Mouse (Mus musculus): ENCODE measurements around the gene Scfd2. TPM values are rescaled to one million over a fixed set of nuclear protein-coding genes. Genes with fewer than 3 reads are reported as not detected.

Gene Scfd2
- polyA plus RNA-seq, 1 experiment, result 14.9 TPM

DNA sequence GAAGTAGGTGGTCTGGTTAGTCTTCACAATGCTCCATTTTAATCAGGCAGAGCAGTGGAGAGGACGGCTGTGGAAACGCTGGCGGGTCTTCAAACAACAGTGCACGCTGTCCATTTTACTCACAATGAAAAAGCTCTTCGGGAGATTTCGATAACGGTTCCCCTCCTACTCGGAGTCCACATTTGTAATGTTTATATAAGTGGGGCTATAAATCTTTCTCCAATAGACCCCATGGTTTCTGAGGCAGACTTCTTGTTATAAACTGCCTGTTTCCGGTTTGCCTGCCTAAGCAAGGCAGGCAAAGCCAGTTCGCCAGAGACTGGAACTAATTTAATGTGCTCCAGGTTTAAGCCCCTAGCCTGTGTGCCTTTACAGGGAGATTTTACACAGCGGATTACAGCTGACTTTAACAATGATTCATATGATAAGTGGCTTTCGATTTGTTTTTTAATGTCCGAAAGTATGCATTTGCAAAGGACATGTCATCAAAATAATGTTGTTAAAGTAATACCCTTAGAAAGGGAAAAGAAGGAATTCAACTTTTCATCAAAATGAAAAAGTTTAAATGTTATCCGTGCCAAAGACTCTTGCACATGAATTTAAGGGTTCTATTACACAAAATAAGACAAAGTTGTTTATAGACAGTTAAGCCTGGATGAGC lies 98.5 kb downstream of the Scfd2 start:
- no peak overlapping the region for H3K4me3 ChIP-seq (ENCODE audit: control insufficient read depth, low read depth, low read length)
- no peaks in the 10 kb centered on the region for H3K27me3 ChIP-seq (ENCODE audit: control insufficient read depth, insufficient read depth, low read length)
- H3K36me3 ChIP-seq (ENCODE audit: control insufficient read depth, insufficient read depth, low read length), result no peaks in the 10 kb centered on the region
- H3K4me1 ChIP-seq (ENCODE audit: control insufficient read depth, insufficient read depth, low read length), result no peaks in the 10 kb centered on the region
- no peak overlapping the region for H3K27ac ChIP-seq (ENCODE audit: control insufficient read depth, insufficient read depth, low read depth, low read length)
- no peak for TF ChIP-seq POLR2A (IDR thresholded peaks at IDR 0.05; ENCODE audit: control insufficient read depth, low read depth, low read length)
- TF ChIP-seq CTCF (IDR thresholded peaks at IDR 0.05; ENCODE audit: control insufficient read depth, insufficient read depth, insufficient replicate concordance, low read depth, low read length), result no peak

DNA sequence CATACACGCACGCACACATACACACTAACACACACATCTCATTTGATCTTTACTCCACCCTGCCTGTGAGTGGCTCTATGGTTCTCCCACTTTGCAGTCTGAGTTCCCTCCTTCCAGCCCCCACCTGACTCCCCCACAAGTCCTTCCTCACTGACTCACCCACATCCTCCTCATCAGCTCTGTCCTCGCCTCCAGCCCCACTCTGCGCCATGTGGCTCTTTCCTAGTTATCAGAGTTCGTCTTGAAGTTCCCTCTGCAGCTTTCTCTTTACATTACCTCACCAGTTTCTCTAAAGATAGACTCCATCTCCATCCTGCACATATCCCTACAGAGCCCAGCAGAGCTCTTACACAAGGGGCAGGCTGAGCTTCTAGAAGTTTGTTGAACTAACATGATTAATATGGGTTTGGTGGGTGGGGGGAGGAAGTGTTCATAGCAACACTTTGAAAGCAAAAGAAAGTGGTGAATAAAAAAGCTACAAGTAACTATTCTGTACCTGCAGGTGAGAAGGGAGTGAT lies 110.9 kb downstream of the Scfd2 start:
- no peaks in the 10 kb centered on the region for H3K4me1 ChIP-seq (ENCODE audit: control insufficient read depth, insufficient read depth, low read length)
- no peak overlapping the region for H3K4me3 ChIP-seq (ENCODE audit: control insufficient read depth, low read depth, low read length)
- H3K27me3 ChIP-seq (ENCODE audit: control insufficient read depth, insufficient read depth, low read length), result no peaks in the 10 kb centered on the region
- TF ChIP-seq POLR2A (IDR thresholded peaks at IDR 0.05; ENCODE audit: control insufficient read depth, low read depth, low read length) (no peak), CTCF (IDR thresholded peaks at IDR 0.05; ENCODE audit: control insufficient read depth, insufficient read depth, insufficient replicate concordance, low read depth, low read length) (no peak)
- H3K27ac ChIP-seq (ENCODE audit: control insufficient read depth, insufficient read depth, low read depth, low read length), result no peak overlapping the region
- no peaks in the 10 kb centered on the region for H3K36me3 ChIP-seq (ENCODE audit: control insufficient read depth, insufficient read depth, low read length)

DNA sequence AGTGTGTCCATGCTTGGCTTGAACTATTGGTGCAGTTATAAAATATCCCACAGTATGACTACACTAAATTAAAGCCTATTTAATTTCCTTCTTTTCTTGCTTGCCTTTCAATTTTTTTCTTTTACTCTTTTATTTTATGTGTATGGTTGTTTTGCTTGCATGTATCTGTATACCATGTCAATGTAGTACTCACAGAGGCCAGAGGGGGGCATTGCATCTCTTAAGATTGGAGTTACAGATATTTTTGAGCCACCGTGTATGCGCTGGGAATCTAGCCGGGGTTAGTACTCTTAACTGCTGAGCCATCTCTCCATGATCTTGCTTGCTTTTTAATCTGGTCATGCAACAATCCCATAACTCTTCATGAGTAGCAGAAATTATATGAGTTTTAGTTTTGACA lies 119.0 kb downstream of the Scfd2 start:
- TF ChIP-seq POLR2A (IDR thresholded peaks at IDR 0.05; ENCODE audit: control insufficient read depth, low read depth, low read length), result no peak
- TF ChIP-seq CTCF (IDR thresholded peaks at IDR 0.05; ENCODE audit: control insufficient read depth, insufficient read depth, insufficient replicate concordance, low read depth, low read length), result no peak
- H3K4me1 ChIP-seq (ENCODE audit: control insufficient read depth, insufficient read depth, low read length), result no peaks in the 10 kb centered on the region
- H3K36me3 ChIP-seq (ENCODE audit: control insufficient read depth, insufficient read depth, low read length), result no peaks in the 10 kb centered on the region

DNA sequence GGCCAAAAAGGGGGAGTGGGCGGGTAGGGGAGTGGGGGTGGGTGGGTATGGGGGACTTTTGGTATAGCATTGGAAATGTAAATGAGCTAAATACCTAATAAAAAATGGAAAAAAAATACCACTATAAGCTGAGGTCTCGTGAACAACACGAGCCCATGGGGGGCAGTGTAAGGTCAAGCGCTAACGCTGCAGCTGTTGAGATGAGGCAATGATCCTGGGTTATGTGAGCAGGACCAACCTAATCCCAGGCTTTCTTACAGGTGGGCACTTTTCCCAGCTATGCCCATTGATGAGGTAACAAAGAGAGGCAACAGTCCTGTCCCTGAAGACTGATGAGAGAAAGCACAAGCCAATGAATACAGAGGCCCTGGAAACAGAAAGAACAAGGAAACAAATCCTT lies 126.7 kb downstream of the Scfd2 start:
- H3K4me1 ChIP-seq (ENCODE audit: control insufficient read depth, insufficient read depth, low read length), result no peaks in the 10 kb centered on the region
- no peaks in the 10 kb centered on the region for H3K36me3 ChIP-seq (ENCODE audit: control insufficient read depth, insufficient read depth, low read length)
- H3K27me3 ChIP-seq (ENCODE audit: control insufficient read depth, insufficient read depth, low read length), result no peaks in the 10 kb centered on the region
- no peak overlapping the region for H3K27ac ChIP-seq (ENCODE audit: control insufficient read depth, insufficient read depth, low read depth, low read length)
- H3K4me3 ChIP-seq (ENCODE audit: control insufficient read depth, low read depth, low read length), result peak overlapping the region; percentile 72; the same call in 1 of the 2 replicates
- no peak for TF ChIP-seq POLR2A (IDR thresholded peaks at IDR 0.05; ENCODE audit: control insufficient read depth, low read depth, low read length)
- no peak for TF ChIP-seq CTCF (IDR thresholded peaks at IDR 0.05; ENCODE audit: control insufficient read depth, insufficient read depth, insufficient replicate concordance, low read depth, low read length)

More for the DNA sequence above, 119.0 kb downstream of the Scfd2 start:
- Histone ChIP-seq H3K27me3 (ENCODE audit: control insufficient read depth, insufficient read depth, low read length) (no peaks in the 10 kb centered on the region), H3K4me3 (ENCODE audit: control insufficient read depth, low read depth, low read length) (no peak overlapping the region), H3K27ac (ENCODE audit: control insufficient read depth, insufficient read depth, low read depth, low read length) (no peak overlapping the region)

DNA sequence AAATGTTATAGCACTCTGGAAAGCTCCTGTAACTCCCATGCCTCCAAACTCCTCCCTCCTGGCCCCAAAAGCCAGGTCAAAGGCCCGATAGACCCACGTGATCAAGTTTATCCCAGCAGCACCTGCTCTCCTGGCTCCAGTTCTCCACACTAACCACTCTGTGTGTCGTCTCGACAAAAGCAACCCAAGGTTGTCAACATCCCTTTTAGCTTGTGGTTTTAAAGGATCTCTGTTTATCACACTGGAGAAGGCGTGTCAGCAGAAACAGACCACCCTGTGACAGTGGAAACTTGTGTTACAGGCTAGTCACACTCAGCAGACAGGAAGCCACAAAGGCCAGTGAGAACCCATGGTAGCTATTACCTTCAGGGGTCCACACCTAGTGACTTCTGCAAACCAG lies 127.5 kb downstream of the Scfd2 start:
- Histone ChIP-seq H3K4me3 (ENCODE audit: control insufficient read depth, low read depth, low read length) (peak overlapping the region; percentile 53), H3K27ac (ENCODE audit: control insufficient read depth, insufficient read depth, low read depth, low read length) (peak overlapping the region; percentile 54), H3K27me3 (ENCODE audit: control insufficient read depth, insufficient read depth, low read length) (no peaks in the 10 kb centered on the region), H3K36me3 (ENCODE audit: control insufficient read depth, insufficient read depth, low read length) (no peaks in the 10 kb centered on the region), H3K4me1 (ENCODE audit: control insufficient read depth, insufficient read depth, low read length) (no peaks in the 10 kb centered on the region)
- TF ChIP-seq POLR2A (IDR thresholded peaks at IDR 0.05; ENCODE audit: control insufficient read depth, low read depth, low read length), result no peak
- no peak for TF ChIP-seq CTCF (IDR thresholded peaks at IDR 0.05; ENCODE audit: control insufficient read depth, insufficient read depth, insufficient replicate concordance, low read depth, low read length)

DNA sequence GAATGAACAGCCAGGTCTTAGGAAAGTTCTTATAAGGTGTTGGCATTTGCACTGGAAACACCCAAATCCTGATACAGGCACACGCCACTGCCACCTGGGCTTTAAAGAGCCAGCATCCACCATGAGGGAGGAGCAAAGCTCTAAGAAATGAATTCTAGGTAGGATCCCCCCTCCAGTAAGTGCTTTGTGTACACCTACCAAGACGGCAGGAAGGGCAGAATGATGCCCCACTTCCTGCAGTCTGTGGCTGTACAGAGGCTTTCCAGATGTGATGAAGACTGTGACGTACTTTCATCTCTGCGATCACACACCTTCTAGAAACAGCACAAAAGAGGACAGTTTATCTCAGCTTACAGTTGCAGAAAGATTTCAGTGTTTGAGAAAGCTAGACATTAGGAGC lies 128.9 kb downstream of the Scfd2 start:
- Histone ChIP-seq H3K27ac (ENCODE audit: control insufficient read depth, insufficient read depth, low read depth, low read length) (no peak overlapping the region), H3K36me3 (ENCODE audit: control insufficient read depth, insufficient read depth, low read length) (no peaks in the 10 kb centered on the region), H3K27me3 (ENCODE audit: control insufficient read depth, insufficient read depth, low read length) (no peaks in the 10 kb centered on the region), H3K4me3 (ENCODE audit: control insufficient read depth, low read depth, low read length) (no peak overlapping the region), H3K4me1 (ENCODE audit: control insufficient read depth, insufficient read depth, low read length) (no peaks in the 10 kb centered on the region)
- TF ChIP-seq CTCF (IDR thresholded peaks at IDR 0.05; ENCODE audit: control insufficient read depth, insufficient read depth, insufficient replicate concordance, low read depth, low read length) (no peak), POLR2A (IDR thresholded peaks at IDR 0.05; ENCODE audit: control insufficient read depth, low read depth, low read length) (no peak)

DNA sequence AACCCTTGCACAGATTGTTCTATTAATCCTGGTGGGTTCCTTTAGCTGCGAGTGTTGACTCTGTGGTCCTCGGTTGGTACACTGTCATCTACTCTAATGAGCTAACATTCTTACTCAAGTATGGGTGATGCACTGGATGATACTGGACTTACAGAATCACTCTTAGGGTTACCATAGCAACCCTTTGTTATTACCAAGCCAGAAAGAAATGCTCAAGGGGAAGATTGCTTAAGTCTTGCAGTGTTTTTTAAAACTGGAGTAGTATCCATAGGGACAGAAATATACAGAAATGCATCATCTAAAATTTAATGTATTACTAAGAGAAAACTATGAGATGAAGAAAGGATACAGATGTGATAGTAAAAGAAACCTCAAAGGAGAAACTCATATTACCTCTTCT lies 139.8 kb downstream of the Scfd2 start:
- Histone ChIP-seq H3K36me3 (ENCODE audit: control insufficient read depth, insufficient read depth, low read length) (no peaks in the 10 kb centered on the region), H3K4me1 (ENCODE audit: control insufficient read depth, insufficient read depth, low read length) (no peaks in the 10 kb centered on the region), H3K27me3 (ENCODE audit: control insufficient read depth, insufficient read depth, low read length) (no peaks in the 10 kb centered on the region), H3K27ac (ENCODE audit: control insufficient read depth, insufficient read depth, low read depth, low read length) (no peak overlapping the region), H3K4me3 (ENCODE audit: control insufficient read depth, low read depth, low read length) (no peak overlapping the region)
- TF ChIP-seq POLR2A (IDR thresholded peaks at IDR 0.05; ENCODE audit: control insufficient read depth, low read depth, low read length) (no peak), CTCF (IDR thresholded peaks at IDR 0.05; ENCODE audit: control insufficient read depth, insufficient read depth, insufficient replicate concordance, low read depth, low read length) (no peak)

Data from testis, adult 2 months (tissue).